Mouse (Mus musculus): ENCODE results near the gene Gpnmb.

Gene Gpnmb

DNA sequence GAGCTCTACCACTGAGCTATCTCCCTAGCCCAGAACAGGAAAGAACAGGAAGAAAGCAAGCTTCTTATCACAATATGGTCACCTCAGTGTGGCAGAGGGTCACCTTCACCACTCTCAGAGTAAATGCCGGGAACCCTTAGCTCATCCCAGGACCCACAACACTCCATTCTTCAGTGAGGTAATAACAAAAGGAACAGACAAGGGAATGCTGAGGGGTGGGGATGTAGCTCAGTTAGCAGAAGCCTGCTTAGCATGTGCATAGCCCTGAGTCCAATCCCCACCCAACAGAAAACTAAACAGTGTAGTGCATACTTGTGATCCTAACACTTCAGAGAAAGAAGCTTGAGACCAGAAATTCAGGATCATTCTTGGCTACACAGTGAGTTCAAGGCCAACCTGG is 62.7 kb downstream of the Gpnmb start:
- no peak for DNase-seq

DNA sequence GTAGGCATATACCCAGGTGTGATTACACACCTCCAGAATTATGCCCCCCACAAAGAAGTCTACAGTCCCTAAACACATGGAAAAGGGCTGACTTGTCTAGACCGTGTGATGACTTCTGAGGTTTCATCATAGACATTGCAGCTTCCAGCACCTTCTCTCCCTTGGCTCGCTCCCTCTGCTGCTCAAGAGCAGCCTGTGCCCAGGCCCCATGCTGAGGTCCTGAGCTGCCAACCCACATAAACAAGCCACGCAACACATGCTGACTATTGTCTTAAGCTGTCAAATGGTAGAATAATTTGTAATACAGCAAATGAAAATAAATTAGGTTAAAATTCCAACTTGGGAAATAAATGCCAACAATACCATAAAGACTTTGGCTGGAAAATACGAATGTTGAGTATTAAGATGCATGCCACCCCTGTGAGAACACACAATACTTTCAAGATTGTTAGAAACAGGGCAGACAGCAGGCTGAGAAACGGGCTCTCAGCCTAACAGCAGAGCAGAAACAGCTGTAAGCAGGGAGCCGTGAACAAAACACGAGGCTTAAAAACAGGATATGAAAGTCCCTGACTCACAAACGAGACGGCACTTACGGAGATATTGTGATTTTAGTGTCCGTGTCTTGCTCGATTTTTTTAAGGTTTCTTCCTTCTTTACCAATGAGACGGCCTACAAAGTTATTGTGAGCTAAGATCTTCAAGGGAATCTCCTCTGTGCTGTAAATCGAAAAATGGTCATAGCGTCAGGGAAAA is 70.6 kb downstream of the Gpnmb start:
- no peak for DNase-seq

DNA sequence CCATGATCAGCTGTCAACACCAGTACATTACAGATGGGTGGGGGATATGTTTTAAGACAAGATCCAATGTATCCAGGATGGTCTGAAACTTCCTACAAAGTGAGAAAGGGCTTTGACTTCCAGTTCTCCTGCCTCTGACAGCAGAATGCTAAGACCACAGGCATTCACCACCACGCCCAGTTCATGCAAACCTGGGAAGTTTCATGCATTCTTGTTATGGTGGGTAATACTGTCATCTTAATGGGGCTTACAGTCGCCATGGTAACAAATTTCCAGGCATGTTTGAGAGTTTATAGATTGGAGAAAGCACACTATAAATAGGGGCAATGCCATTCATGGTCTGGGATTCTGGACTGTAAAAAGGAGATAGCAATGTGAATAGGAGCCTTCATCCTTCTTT is 72.8 kb downstream of the Gpnmb start:
- no peak for DNase-seq

DNA sequence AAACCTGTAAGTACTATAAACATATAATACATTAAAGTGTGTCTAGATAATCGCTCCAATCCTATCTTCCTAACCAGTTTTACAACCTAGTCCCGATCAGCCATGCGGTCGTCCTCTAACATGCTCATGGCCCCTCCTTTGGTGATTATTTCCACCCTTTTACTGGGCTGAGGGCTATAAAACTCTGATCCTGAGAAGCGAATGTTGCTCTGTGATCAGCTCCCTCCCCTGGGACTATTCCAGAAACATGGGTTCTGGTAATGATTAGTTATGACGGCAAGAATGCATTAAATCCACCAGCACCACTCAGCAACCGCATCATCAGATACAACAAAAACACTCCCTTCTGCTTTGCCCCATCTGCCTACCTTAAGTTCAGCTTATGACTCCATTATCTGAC is 77.5 kb downstream of the Gpnmb start:
- DNase-seq = no peak

DNA sequence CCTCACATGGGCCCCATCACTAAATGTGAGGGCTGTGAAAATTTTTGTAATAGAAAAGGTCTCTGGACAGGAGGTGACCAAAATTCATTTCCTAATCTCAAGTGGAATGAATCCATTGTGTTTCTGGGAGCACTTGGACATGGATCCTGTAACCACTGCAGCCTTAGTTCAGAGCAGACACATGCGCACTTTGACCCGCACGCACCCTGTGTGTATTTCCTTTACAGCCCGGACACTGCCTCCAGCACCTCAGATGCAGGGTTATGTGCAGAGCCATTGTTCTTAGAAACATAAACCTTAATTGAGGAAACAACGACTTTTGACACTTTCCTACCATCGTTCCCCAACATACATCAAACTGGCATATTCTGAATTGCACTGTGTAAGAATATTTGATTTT is 78.1 kb downstream of the Gpnmb start:
- DNase-seq = no peak

DNA sequence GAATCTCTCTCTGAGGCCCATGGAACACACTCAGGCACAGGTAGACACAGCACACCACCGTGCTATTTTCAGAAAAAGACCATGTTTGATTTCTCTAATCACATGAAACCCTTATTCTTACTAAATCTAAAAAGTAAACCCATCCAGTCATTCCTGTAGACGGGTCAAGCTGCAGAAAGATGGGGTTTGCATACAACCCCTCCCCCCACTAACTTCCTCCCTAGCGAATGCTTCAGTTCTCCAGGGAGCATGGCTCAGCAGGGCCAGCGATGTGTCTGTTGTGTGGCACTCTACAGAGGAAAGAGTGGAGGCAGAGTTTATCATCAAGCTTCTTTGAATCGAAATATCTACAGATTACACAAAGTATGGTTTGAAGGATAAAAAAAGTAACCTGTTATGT is 79.2 kb downstream of the Gpnmb start:
- DNase-seq = no peak

DNA sequence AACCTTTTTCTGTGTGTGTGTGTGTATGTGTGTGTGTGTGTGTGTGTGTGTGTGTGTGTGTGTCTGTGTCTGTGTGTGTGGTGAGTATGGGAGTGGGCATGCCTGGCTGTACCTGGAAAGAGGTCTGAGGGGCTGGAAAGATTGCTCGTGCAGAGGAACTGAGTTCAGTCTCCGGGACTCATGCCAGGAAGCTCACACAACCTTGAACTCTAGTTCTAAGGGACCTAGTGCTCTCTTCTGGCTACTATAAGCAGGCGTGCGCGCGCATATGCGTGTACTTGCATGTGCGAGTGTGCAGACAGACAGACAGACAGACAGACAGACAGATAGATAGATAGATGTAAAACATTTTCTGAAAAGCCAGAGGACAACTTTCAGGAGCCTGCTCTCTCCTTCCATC is 79.9 kb downstream of the Gpnmb start:
- DNase-seq = no peak

DNA sequence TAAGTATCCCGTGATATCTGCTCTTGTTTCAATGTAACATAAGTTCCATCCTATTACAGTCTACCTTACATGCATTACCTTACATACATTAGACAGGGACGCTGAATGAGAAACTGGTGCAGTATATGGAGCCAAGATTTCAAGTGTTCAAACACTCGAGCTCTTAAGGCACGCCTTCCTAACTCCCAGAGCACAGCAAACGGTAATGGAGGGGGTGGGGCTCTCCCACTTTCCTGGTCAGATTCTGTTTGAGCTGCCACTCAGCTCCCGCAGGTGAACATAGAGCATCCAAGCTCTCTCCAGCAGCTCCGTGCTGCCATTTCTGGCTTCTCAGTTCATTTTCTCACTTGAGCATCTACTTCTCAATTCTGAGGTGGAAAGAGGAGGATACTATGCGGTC is 82.1 kb downstream of the Gpnmb start:
- no peak for DNase-seq

DNA sequence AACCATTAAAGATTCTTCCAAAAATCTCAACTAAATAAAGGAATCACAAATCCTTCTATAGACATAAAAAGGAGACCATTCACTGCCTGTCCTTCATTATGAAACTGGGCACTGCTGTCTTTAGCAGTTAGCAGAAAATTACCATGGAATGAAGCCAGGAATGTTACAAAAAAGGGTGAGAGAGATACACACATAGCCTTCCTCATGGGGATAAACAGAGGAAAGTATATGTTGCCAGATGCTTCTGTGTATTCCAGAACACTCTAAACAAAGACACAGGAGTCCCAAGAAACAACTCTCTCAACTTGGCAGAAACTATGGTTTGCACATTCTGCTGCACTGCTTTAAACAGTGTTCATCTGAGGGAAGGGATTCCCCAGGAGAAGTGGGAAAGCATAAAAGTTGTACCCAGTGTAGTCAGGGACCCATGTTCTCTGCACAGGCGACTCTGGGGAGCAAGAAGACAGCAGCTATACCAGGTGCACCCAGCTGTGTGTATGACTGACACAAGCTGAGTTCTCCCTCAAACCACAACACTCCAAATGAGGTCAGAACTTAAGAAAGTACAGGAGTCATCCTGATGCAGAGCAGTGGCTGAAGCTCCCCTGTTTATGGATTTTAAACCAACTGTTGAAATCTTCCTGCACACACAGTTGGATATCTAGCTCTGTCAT is 83.3 kb downstream of the Gpnmb start:
- no peak for DNase-seq

DNA sequence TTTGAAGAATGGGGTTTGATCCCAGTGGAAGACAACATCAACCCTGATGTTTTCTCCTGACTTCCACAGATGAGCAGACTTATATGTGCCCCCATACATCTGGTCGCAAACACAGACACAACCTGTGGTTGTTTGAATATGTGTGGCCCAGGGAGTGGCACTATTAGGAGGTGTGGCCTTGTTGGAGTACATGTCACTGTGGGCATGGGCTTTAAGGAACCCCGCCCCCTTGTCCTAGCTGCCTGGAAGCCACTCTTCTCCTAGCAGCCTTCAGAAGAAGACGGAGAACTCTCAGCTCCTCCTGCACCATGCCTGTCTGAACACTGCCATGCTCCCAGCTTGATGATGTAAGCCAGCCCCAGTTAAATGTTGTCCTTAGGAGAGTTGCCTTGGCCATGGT is 84.0 kb downstream of the Gpnmb start:
- DNase-seq = no peak

All from right cerebral cortex, postnatal 14 days (tissue).